Mouse (Mus musculus) adipose tissue, adult 10 weeks (tissue): Measurements from ENCODE around the gene Kcna7. TPM values are rescaled to one million over a fixed set of nuclear protein-coding genes. Genes with fewer than 3 reads are reported as not detected.

Experiments used
- polyA plus RNA-seq: library from polyadenylated mRNA; stranded (reverse); fragments of 350-450 nt; fragmentation: Illumina TruSeq; extraction: RNeasy Lipid Tissue Mini Kit (QIAGEN cat#74804); gene quantifications from one replicate; pipeline ENCODE4 v1.2.3, GENCODE M21; 2014; ENCODE audit warnings: low read depth, low replicate concordance

Gene Kcna7
- not detected for polyA plus RNA-seq

DNA sequence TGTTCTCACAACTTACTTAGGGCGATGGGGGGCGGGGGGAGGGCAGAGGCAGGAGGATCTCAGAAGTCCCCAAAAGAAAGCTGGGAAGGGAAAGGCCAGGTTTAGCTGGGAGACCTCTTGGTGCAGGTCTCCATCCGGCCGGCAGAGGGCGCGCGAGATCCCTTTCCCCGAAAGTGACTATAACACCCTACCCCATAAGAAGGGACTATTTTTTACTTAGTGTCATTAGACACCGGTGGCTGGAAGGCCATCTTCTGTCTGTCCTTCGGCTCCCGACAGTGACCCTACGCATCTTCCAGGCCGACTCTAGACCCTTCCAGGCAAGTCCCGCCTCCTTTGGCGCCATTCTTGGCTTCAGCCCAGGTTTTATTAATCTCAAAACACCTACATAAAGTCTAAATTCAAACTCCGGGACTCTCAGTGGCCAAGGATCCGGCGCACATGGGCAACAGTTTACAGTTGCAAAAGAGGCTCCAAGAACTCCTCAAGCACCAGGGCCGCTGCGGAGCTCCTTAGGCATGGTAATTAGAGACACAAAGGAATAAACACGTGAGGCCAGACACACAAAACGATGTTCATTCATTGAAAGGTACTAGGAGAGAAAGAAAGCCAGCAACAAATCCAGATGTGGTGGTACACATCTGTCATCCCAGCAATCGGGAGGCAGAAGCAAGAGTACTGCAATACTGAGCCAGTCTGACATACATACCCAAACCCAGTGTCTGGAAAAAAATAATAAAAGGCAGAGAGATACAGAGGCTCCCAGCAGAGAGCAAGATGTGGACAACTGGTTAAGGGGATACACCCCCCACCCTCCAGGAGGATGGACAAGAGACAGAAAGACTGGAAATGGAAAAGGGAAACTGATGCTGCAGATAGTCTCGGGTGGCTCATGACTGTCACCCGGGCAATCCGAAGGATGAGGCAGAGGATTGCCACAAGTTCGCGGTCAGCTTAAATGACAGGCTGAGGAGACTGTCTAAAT, at the start of gene Kcna7:
TSS of gene Kcna7 (plus strand) at position 563 of the 985 bp plus-strand sequence.

DNA sequence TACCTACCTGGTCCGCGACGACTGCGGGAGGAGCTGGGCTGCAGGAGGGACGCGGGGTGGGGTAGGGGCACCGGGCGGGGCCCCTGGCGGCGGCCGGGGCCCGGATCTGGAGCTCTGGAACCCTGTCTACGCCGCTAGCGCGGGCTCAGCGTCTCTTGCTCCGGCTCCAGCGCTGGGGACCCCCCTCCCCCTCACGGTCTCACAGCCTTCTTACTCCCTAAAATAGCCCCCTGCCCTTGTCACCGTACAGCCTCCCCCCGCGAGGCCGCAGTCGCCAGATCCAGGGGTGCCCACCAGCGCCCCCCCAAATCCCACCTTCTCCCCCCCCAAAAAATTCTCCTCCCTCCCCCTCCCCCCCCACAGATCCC, 38.8 kb upstream of the Kcna7 start, which contains the start of gene Ppfia3:
TSS of gene Ppfia3 (minus strand) at position 368 of the 368 bp plus-strand sequence.

DNA sequence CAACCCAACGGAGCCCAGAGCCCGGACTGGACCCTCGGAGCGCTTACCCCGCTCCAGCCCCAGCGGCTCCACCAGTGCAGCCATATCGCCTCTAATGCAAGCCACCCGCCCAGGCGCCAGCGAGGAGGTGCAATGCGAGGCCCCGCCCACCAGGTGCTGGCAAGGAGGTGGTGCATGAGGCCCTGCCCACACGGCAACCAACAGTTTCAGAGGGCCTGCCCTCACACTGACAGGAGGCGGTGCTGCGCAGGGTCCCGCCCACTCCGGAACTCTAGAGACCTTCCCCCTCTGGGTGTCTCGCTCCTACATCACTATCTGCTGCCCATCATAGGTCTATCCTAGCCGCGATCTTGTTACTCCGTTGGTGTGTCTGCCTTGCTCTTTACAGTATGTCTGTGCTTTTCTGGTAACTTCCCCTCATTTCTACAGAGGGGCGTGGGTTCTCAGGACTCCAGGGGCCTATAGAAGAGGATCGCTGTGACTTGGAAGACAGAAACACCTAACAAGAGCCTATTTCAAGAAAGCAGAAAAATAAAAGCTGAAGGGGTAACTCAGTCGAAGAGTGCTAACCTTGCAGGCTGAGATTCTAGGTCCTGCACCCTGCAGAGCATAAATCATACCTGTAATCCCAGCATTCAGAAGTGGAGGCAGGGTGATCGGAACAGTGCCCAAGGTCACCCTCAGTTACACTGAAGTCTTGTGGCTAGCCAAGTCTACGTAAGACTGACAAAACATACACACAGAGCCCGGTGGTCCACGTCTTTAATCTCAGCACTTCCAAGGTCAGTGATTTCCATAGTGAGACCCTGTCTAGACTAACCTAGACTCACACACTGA, 34.8 kb upstream of the Kcna7 start, which contains the start of gene Lin7b:
TSS of gene Lin7b (minus strand) at position 109 of the 837 bp plus-strand sequence.

DNA sequence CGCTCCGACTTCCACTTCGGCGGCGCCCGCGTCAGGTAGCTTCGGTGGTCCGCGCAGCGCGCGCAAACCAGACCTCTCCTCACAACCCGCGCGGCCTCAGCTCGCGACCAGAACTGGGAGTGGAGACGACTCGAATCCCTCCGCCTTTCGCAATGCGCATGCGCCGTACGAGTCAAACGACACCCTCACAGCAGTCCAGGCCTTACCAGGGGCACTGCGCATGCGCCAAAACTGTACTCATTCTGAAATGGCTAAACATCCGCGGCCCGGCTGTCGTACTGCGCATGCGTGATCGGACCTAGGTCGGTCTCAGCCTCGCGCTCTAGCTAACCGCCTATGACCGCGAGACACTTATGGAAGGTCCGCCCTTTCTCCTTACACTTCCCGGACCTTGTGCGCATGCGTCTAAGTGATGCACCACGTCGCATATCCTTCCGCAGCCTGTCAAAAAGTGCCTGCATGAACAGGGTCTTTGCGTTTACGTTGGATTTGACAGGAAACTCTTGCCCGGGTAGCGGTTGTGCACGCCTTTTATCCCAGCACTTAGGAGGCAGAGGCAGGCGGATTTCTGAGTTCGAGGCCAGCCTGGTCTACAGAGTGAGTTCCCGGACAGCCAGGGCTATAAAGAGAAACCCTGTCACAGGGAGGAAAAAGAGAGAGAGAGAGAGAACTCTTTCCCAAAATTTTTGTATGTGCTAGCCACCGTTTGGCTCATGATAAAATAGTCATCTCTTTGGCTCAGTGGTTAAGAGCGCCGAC, 9.7 kb upstream of the Kcna7 start, which contains the start of gene Snrnp70:
TSS of gene Snrnp70 (minus strand) at position 165 of the 759 bp plus-strand sequence.

GRCm38 (mm10) chr7:45413113-45413863, 7.8 kb downstream of the Kcna7 start, which contains the start of gene Ntf5:
Gene Ntf5, plus strand, starts transcription at chr7:45413695.

GRCm38 (mm10) chr7:45420615-45420919, 15.1 kb downstream of the Kcna7 start, which contains the start of gene Lhb:
Gene Lhb, plus strand, starts transcription at chr7:45420820.

DNA sequence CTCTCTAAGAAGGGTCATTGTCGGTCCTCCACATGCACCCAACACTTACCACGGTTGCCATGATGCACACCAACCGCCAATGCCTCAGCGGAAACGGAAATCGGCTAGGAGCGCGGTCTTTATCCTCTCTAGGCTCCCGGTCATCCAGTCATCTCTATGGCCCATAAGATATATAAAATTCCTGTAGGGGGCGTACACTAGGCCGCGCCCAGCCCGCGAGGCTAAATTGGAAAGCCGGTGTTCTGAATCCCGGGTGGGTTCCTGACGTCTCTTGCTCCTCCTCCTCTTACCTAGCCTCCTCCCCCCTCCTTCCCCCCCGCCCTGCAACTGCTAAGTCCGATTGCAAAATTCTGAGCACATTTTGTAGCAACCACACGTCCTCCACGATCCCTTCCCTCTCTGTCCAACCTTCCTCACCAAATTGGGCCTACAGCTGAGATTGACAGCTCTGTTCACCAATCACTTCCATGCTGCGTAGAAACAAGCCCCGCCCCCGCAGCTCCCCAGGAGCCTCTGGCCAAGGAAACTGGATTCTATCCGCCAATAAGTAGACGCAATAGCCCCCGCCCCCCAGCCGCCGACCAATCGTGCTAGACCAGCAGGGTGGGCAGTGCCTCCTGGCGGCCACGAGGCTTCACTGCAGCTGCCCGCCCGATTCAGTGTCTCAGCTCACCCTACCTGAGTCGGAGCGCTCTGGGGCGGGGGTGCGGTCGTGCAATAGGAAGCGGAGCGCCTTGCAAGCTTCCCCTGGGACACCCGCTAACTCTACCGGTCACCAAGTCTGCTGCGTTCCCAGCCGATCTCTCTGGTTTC, 29.0 kb downstream of the Kcna7 start, which contains the start of gene Gys1:
TSS of gene Gys1 (plus strand) at position 642 of the 813 bp plus-strand sequence.

DNA sequence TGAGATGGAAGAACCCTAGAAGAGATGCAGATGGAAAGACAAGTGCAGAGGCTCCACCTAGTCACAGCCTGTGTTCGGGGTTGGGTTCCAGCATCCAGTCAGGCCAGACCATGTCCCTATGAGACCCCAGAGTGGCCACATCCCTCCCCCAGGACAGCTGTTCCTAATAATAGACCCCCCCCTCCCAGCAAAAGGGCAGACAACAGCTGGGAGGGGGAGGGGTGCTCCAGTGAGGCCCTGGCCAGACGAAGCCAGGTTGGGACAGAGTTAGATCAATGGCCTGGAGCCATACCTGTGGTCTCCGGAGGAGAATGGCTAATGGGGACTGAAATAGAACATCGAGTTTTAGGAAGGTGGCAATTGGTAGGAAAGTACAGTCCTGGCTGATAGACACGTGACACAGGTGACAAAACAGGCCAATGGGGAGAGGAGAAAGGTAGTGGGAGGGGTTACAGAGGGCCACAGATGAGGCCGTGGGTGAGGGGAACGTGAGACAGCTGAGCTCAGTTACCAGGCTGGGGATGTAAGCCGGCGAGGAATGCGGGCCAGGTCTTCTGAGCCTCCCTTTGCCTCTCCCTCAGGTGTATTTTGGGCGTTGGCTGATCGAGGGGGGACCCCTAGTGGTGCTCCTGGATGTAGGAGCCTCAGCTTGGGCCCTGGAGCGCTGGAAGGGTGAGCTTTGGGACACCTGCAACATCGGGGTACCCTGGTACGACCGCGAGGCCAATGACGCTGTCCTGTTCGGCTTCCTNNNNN, 32.2 kb downstream of the Kcna7 start, which contains the start of gene Ruvbl2:
TSS of gene Ruvbl2 (minus strand) at position 576 of the 756 bp plus-strand sequence.

Other genes starting within 250 kb of the Kcna7 start
- gene Slc17a7, start 241.7 kb upstream of the Kcna7 start, polyA plus RNA-seq: 0.97 TPM
- not detected for gene Gfy, start 226.1 kb upstream of the Kcna7 start, polyA plus RNA-seq
- not detected for gene Pth2, start 224.7 kb upstream of the Kcna7 start, polyA plus RNA-seq
- gene Ccdc155, start 200.8 kb upstream of the Kcna7 start, polyA plus RNA-seq: 1.5 TPM
- gene Dkkl1, start 193.5 kb upstream of the Kcna7 start, polyA plus RNA-seq: 37.0 TPM
- gene Tead2, start 189.9 kb upstream of the Kcna7 start, polyA plus RNA-seq: 17.0 TPM
- 13.6 TPM for gene Cd37, start 166.5 kb upstream of the Kcna7 start, polyA plus RNA-seq
- gene Slc6a16, start 164.6 kb upstream of the Kcna7 start, polyA plus RNA-seq: 1.4 TPM
- 9.4 TPM for gene Slc6a21, start 128.1 kb upstream of the Kcna7 start, polyA plus RNA-seq
- gene Trpm4, start 71.9 kb upstream of the Kcna7 start, polyA plus RNA-seq: 41.0 TPM
- 0.65 TPM for gene Hrc, start 70.4 kb upstream of the Kcna7 start, polyA plus RNA-seq
- 3.5 TPM for gene Ppfia3, start 38.6 kb upstream of the Kcna7 start, polyA plus RNA-seq
- 5.1 TPM for gene Lin7b, start 35.1 kb upstream of the Kcna7 start, polyA plus RNA-seq
- gene Snrnp70, start 9.9 kb upstream of the Kcna7 start, polyA plus RNA-seq: 288 TPM
- 2.6 TPM for gene Ntf5, start 8.0 kb downstream of the Kcna7 start, polyA plus RNA-seq
- gene Lhb, start 15.2 kb downstream of the Kcna7 start, polyA plus RNA-seq: 1.4 TPM
- 41.6 TPM for gene Gys1, start 29.2 kb downstream of the Kcna7 start, polyA plus RNA-seq
- gene Ruvbl2, start 32.4 kb downstream of the Kcna7 start, polyA plus RNA-seq: 33.5 TPM
- gene Ftl1, start 54.2 kb downstream of the Kcna7 start, polyA plus RNA-seq: 2,850 TPM
- gene Bax, start 61.2 kb downstream of the Kcna7 start, polyA plus RNA-seq: 61.4 TPM
- gene Tulp2, start 76.2 kb downstream of the Kcna7 start, polyA plus RNA-seq: 11.4 TPM
- 4.7 TPM for gene Gm45808, start 81.2 kb downstream of the Kcna7 start, polyA plus RNA-seq
- 23.6 TPM for gene Dhdh, start 83.2 kb downstream of the Kcna7 start, polyA plus RNA-seq
- gene Nucb1, start 104.8 kb downstream of the Kcna7 start, polyA plus RNA-seq: 558 TPM
- gene Ppp1r15a, start 120.6 kb downstream of the Kcna7 start, polyA plus RNA-seq: 23.3 TPM
- 12.8 TPM for gene Plekha4, start 120.7 kb downstream of the Kcna7 start, polyA plus RNA-seq
- 1.0 TPM for gene Hsd17b14, start 149.2 kb downstream of the Kcna7 start, polyA plus RNA-seq
- gene Bcat2, start 164.5 kb downstream of the Kcna7 start, polyA plus RNA-seq: 110 TPM
- gene Fgf21, start 209.8 kb downstream of the Kcna7 start, polyA plus RNA-seq: 0.58 TPM
- 14.4 TPM for gene Fut1, start 211.6 kb downstream of the Kcna7 start, polyA plus RNA-seq
- gene Izumo1, start 216.2 kb downstream of the Kcna7 start, polyA plus RNA-seq: 1.6 TPM
- 11.0 TPM for gene Rasip1, start 221.8 kb downstream of the Kcna7 start, polyA plus RNA-seq
- gene Mamstr, start 234.3 kb downstream of the Kcna7 start, polyA plus RNA-seq: 4.0 TPM